Mouse (Mus musculus): ENCODE measurements around the gene Mindy1. TPM values are rescaled to one million over a fixed set of nuclear protein-coding genes. Genes with fewer than 3 reads are reported as not detected.

Mindy1 gene
- polyA plus RNA-seq, 1 experiment from 2014 or later: 42.9 TPM

DNA sequence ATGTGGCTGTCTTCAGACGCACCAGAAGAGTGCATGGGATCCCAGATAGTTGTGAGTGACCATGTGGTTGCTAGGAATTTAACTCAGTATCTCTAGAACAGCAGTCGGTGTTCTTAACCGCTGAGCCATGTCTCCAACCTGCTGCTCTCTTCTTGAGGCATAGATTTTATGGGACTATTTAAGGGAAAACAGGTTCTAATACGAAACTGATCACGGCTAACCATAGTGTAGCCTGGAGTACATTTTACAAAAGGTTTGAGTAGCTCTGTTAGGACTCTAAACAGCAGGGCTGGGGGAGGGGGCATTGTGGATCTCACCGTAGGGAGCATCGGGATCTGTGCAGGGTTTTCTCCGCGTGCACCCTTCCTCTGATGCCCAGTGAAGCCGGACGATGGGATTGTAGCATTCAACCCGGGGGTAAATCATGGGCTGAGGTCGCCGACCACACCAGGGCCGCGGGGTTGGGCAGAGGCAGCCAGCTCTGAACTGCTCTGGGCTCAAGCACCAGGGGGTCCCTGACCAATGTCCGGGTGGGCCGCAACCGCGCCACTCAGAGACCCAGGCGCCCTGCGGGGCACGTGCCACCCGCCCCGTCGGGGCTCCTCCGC, 33.4 kb downstream of the Mindy1 start, which contains the start of gene Cers2:
Gene Cers2 (plus strand): TSS at position 306 of the 608 bp plus-strand sequence.
- Histone ChIP-seq H3K4me1 (peaks cover 32% of the 10 kb centered on the region), H3K36me3 (peaks cover 5% of the 10 kb centered on the region), H3K4me3 (peak within 1 kb of the TSS; percentile 88), H3K9ac (peak within 1 kb of the TSS; percentile 98), H3K4me2 (peak within 1 kb of the TSS; percentile 88), H3K27me3 (no peaks in the 10 kb centered on the region), H3K9me3 (no peaks in the 10 kb centered on the region), H3K27ac (peak within 1 kb of the TSS; percentile 95)
- ATAC-seq (ENCODE audit: insufficient number of reproducible peaks, insufficient read depth, low FRiP score, low TSS enrichment, low read depth): no peak
- 3% methylated on average over 27 of the region's 27 CpGs for WGBS

- Histone ChIP-seq H3K27ac (peak overlapping the region; percentile 95), H3K36me3 (peaks cover 12% of the 10 kb centered on the region), H3K9me3 (no peaks in the 10 kb centered on the region), H3K4me2 (peak overlapping the region; percentile 88), H3K27me3 (no peaks in the 10 kb centered on the region), H3K9ac (peak overlapping the region; percentile 98), H3K4me1 (peaks cover 32% of the 10 kb centered on the region), H3K4me3 (peak overlapping the region; percentile 88)
- WGBS: under 1% methylated on average over 51 of the region's 71 CpGs
- ATAC-seq (ENCODE audit: insufficient number of reproducible peaks, insufficient read depth, low FRiP score, low TSS enrichment, low read depth): peak; percentile 93
Observed at GRCm38 (mm10) chr3:95315094-95315843, 34.1 kb downstream of the Mindy1 start.

GRCm38 (mm10) chr3:95315844-95316550, 34.9 kb downstream of the Mindy1 start:
- Histone ChIP-seq H3K4me3 (peak overlapping the region; percentile 88), H3K27me3 (no peaks in the 10 kb centered on the region), H3K27ac (peak overlapping the region; percentile 95), H3K9me3 (no peaks in the 10 kb centered on the region), H3K36me3 (peaks cover 19% of the 10 kb centered on the region), H3K4me2 (peak overlapping the region; percentile 88), H3K4me1 (peaks cover 32% of the 10 kb centered on the region), H3K9ac (peak overlapping the region; percentile 98)
- WGBS: 10% methylated on average over 9 of the region's 9 CpGs
- ATAC-seq (ENCODE audit: insufficient number of reproducible peaks, insufficient read depth, low FRiP score, low TSS enrichment, low read depth): peak; percentile 16; the same call in 1 of the 2 replicates

DNA sequence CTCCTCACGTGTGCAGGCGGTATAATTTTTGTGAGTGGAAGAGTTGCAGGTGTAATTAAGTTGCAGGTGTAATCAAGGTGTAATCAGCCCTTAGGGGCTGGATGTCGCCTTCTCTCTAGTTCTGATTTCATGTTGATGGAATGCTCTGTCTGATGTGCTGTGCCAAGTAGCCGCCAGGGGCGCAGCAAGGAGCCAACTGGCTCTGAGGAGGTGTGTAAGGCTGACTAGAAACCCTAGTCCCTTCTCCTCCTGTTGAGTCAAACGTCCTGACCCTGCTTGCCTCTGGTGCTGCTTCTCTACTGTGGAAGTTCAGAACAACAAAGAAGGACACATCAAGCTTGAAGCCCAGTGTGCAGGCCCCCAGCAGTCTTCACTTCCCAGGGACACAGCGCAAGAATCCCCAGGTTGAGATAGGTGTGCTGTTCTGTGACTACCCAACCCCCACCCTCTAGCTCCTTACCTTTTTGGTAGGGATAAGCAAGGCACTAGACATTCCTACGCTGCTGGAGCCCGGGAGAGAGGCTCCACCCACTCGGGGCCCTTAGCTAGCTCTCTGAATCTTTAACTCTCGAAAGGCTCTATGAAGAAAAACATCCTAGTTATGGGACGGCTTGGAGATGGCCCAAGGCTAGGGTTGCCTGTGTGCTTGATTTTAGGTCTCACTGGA, 36.4 kb downstream of the Mindy1 start:
- 0 out of 2 replicates have a peak overlapping the region, but pooled peaks have one; percentile 39 for H3K27ac ChIP-seq
- H3K4me2 ChIP-seq: peak overlapping the region; percentile 43
- peaks cover 32% of the 10 kb centered on the region for H3K4me1 ChIP-seq
- WGBS: 19% methylated on average over 12 of the region's 12 CpGs
- H3K36me3 ChIP-seq: peaks cover 35% of the 10 kb centered on the region
- no peaks in the 10 kb centered on the region for H3K27me3 ChIP-seq
- no peak for ATAC-seq (ENCODE audit: insufficient number of reproducible peaks, insufficient read depth, low FRiP score, low TSS enrichment, low read depth)
- peak overlapping the region; percentile 5 for H3K4me3 ChIP-seq
- H3K9me3 ChIP-seq: no peaks in the 10 kb centered on the region
- peak overlapping the region; percentile 27 for H3K9ac ChIP-seq

GRCm38 (mm10) chr3:95318548-95318947, 37.4 kb downstream of the Mindy1 start:
- Histone ChIP-seq H3K4me3 (no peak overlapping the region), H3K36me3 (peaks cover 44% of the 10 kb centered on the region), H3K4me1 (peaks cover 32% of the 10 kb centered on the region), H3K9me3 (no peaks in the 10 kb centered on the region), H3K27me3 (no peaks in the 10 kb centered on the region), H3K4me2 (no peak overlapping the region), H3K27ac (no peak overlapping the region), H3K9ac (no peak overlapping the region; the same call in 1 of the 2 replicates)
- no peak for ATAC-seq (ENCODE audit: insufficient number of reproducible peaks, insufficient read depth, low FRiP score, low TSS enrichment, low read depth)
- 48% methylated on average over 6 of the region's 6 CpGs for WGBS

DNA sequence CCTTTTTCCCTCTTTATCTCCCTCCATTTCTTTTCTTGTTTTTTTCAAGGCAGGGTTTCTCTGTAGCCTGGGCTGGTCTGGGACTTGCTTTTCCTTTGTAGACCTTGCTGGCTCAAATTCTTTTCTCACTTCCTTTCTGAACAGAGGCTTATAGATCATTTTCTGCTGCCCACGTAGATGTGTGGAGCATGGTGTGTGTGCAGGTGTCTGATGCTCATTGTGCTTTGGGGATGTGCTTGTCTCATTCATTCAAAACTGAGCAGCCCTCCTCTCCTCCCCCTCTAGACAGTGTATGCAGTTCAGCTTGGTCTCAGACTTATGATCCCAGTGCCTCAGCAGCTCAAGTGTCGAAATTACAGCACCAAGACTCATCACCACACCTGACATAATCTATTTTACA, 38.0 kb downstream of the Mindy1 start:
- Histone ChIP-seq H3K9me3 (no peaks in the 10 kb centered on the region), H3K27ac (no peak overlapping the region), H3K36me3 (peaks cover 50% of the 10 kb centered on the region), H3K4me1 (peaks cover 32% of the 10 kb centered on the region), H3K9ac (no peak overlapping the region; the same call in 1 of the 2 replicates), H3K4me2 (no peak overlapping the region), H3K4me3 (no peak overlapping the region), H3K27me3 (no peaks in the 10 kb centered on the region)
- ATAC-seq (ENCODE audit: insufficient number of reproducible peaks, insufficient read depth, low FRiP score, low TSS enrichment, low read depth): no peak
- WGBS: 55% methylated on average over 2 of the region's 2 CpGs

DNA sequence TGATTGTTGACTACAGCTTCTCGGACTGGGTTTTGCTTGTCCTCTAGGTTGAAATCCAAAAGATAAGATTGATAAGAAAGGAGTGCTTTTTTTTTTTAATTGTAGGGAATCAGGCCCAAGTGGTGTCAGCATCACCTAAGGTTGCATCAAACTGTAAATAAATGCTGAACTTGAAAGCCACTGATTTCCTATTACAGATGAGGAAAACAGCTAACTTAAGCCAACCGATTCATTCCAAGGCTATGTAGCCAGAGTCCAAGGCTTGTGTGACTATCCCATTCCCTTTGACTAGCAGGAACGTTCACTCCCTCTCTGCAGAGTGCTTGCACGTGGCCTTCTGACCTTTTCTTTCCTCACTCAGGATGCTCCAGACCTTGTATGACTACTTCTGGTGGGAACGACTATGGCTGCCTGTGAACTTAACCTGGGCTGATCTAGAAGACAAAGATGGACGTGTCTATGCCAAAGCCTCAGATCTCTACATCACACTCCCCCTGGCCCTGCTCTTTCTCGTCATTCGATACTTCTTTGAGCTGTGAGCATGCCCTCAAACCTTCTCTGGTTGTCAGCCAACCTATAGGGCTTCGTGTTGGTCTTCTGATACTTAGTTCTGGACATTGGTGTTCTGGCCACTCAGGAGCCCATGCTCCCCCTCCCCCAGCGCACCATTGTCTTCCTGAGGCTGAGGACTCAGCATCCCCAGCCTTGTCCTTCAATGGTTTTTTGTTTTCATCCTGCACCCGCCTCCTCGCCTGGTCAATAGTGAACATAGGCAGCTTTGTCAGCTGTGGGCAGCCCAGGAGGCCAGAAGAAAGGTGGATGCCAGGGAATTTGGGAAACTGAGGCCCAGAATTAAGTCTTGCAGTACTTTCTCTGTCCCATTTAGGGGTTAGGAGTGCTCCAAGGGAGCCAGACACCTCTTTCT, 38.8 kb downstream of the Mindy1 start:
- no peaks in the 10 kb centered on the region for H3K27me3 ChIP-seq
- no peaks in the 10 kb centered on the region for H3K9me3 ChIP-seq
- no peak for ATAC-seq (ENCODE audit: insufficient number of reproducible peaks, insufficient read depth, low FRiP score, low TSS enrichment, low read depth)
- H3K36me3 ChIP-seq: peaks cover 59% of the 10 kb centered on the region
- H3K4me3 ChIP-seq: no peak overlapping the region
- peaks cover 27% of the 10 kb centered on the region for H3K4me1 ChIP-seq
- no peak overlapping the region for H3K9ac ChIP-seq
- no peak overlapping the region for H3K4me2 ChIP-seq
- 71% methylated on average over 12 of the region's 12 CpGs for WGBS
- H3K27ac ChIP-seq: no peak overlapping the region

DNA sequence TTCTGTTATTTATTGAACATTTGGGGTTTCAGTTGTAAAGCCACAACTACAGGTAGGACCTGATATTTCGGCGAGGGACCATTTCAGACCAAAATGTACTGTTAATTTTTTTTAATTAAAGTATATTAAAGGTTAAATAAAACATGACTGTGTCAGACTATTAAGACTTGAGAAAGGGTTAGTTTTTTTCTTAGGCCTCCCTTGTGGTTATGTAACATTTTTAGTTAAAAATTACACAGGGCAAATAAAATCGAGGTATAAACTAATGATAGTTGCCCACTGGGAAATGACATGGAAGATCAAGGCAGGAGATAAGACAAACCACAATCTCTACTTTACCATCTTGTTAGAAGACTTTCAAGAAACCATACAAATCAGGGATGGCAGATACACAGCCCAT, 42.3 kb downstream of the Mindy1 start:
- Histone ChIP-seq H3K36me3 (peaks cover 91% of the 10 kb centered on the region), H3K4me1 (peaks cover 7% of the 10 kb centered on the region), H3K4me2 (no peak overlapping the region), H3K4me3 (no peak overlapping the region), H3K9ac (no peak overlapping the region), H3K9me3 (no peaks in the 10 kb centered on the region), H3K27me3 (no peaks in the 10 kb centered on the region), H3K27ac (no peak overlapping the region)
- ATAC-seq (ENCODE audit: insufficient number of reproducible peaks, insufficient read depth, low FRiP score, low TSS enrichment, low read depth): no peak
- 86% methylated on average over 3 of the region's 3 CpGs for WGBS

DNA sequence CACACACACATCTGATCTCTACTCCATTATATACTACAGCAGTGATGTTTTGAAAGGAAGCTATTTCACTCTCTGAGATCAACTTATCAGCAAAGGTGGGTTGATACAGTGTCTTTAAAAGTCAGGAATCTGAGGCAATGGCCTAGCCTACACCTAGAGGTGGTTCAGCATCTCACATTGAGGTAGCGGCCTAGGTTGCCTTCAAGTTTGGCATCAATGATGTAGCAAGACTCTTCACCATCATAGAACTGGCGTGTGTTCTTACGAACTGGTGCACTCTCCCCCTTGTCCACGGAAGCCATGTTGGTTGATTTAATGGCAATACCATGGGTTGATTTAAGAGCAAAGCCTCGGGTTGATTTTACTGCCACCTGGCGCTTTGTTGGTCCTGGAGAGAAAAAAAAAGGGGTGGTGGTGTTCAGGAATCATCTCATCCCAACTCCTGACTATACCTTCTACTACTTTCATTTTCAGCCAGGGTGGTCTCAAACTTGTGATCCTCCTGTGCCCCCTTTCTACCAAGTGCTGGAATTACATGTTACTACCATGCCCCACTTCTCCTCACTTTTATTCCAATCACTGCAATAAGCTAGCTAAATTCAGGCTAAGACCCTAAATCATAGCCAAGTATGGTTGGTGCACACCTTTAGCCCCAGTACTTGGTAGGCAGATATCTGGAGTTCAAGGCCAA, 43.5 kb downstream of the Mindy1 start:
- no peaks in the 10 kb centered on the region for H3K9me3 ChIP-seq
- H3K27me3 ChIP-seq: no peaks in the 10 kb centered on the region
- H3K4me2 ChIP-seq: no peak overlapping the region
- H3K36me3 ChIP-seq: peaks cover 97% of the 10 kb centered on the region
- H3K9ac ChIP-seq: no peak overlapping the region
- H3K27ac ChIP-seq: no peak overlapping the region
- no peak for ATAC-seq (ENCODE audit: insufficient number of reproducible peaks, insufficient read depth, low FRiP score, low TSS enrichment, low read depth)
- H3K4me3 ChIP-seq: no peak overlapping the region
- WGBS: 93% methylated on average over 6 of the region's 6 CpGs
- H3K4me1 ChIP-seq: no peaks in the 10 kb centered on the region

GRCm38 (mm10) chr3:95328803-95329404, 47.8 kb downstream of the Mindy1 start:
- H3K36me3 ChIP-seq: peaks cover 93% of the 10 kb centered on the region
- no peak overlapping the region for H3K27ac ChIP-seq
- 86% methylated on average over 1 of the region's 1 CpGs for WGBS
- no peak overlapping the region for H3K9ac ChIP-seq
- no peak overlapping the region for H3K4me2 ChIP-seq
- H3K4me1 ChIP-seq: no peaks in the 10 kb centered on the region
- no peaks in the 10 kb centered on the region for H3K9me3 ChIP-seq
- H3K4me3 ChIP-seq: no peak overlapping the region
- no peaks in the 10 kb centered on the region for H3K27me3 ChIP-seq
- ATAC-seq (ENCODE audit: insufficient number of reproducible peaks, insufficient read depth, low FRiP score, low TSS enrichment, low read depth): no peak

All from embryonic facial prominence, embryonic 13.5 days (tissue).